Mouse (Mus musculus) kidney, embryonic 15.5 days (tissue): ENCODE measurements around the gene Hcn4. TPM values are rescaled to one million over a fixed set of nuclear protein-coding genes. Genes with fewer than 3 reads are reported as not detected.

Experiments used
- ATAC-seq: fragments of 200-750 bp; cut with Nextera tagmentation; replicated peaks from 2 replicates; pipeline ENCODE4 v1.8.0; 2017; ENCODE audit warnings: moderate TSS enrichment; ENCODE audit not compliant: low FRiP score
- H3K27ac ChIP-seq: fragments of 300-500 bp; sonication (generic); 2 replicates; pipeline ENCODE4 v1.5.1; 2015; ENCODE audit warnings: mild to moderate bottlenecking, inconsistent platforms
- H3K27me3 ChIP-seq: fragments of 300-500 bp; sonication (generic); 2 replicates; pipeline ENCODE4 v1.6.1; 2015; ENCODE audit warnings: inconsistent platforms
- H3K36me3 ChIP-seq: fragments of 300-500 bp; sonication (generic); 2 replicates; pipeline ENCODE4 v1.6.1; 2015; ENCODE audit warnings: inconsistent platforms
- H3K4me1 ChIP-seq: fragments of 300-500 bp; sonication (generic); 2 replicates; pipeline ENCODE4 v1.6.1; 2015; ENCODE audit warnings: inconsistent platforms
- H3K4me2 ChIP-seq: fragments of 300-500 bp; sonication (generic); 2 replicates; pipeline ENCODE4 v1.6.1; 2015; ENCODE audit warnings: moderate library complexity, mild to moderate bottlenecking, inconsistent platforms
- H3K4me3 ChIP-seq: fragments of 300-500 bp; sonication (generic); replicated peaks from 2 replicates; pipeline ENCODE4 v1.5.1; 2015; ENCODE audit warnings: mild to moderate bottlenecking, inconsistent platforms
- H3K9ac ChIP-seq: fragments of 300-500 bp; sonication (generic); 2 replicates; pipeline ENCODE4 v1.6.1; 2015; ENCODE audit warnings: mild to moderate bottlenecking, inconsistent platforms
- H3K9me3 ChIP-seq: fragments of 300-500 bp; sonication (generic); replicated peaks from 2 replicates; pipeline ENCODE4 v1.6.1; 2016; ENCODE audit warnings: inconsistent platforms
- WGBS: fragments of 180-500 bp; shearing (Covaris S2); methylation state at CpG from one replicate; pipeline ENCODE4 v1.1.7; 2015; ENCODE audit warnings: mixed read lengths; 5-methylcytosine and 5-hydroxymethylcytosine counted together
- polyA plus RNA-seq: library from polyadenylated mRNA; unstranded; fragments of >200 nt; fragmentation: Nextera tagmentation; extraction: Ambion mirVana; gene quantifications from 2 replicates; pipeline ENCODE4 v1.2.1, GENCODE M21; 2015

Hcn4 gene
- polyA plus RNA-seq, 1 experiment from 2014 or later: 0.40 TPM

- Histone ChIP-seq H3K4me2 (no peak overlapping the region), H3K9me3 (no peaks in the 10 kb centered on the region), H3K27ac (no peak overlapping the region), H3K27me3 (no peaks in the 10 kb centered on the region), H3K9ac (no peak overlapping the region), H3K4me3 (no peak overlapping the region), H3K36me3 (peaks cover 81% of the 10 kb centered on the region), H3K4me1 (no peaks in the 10 kb centered on the region)
- no peak for ATAC-seq
- 90% methylated on average over 12 of the region's 12 CpGs for WGBS
These were observed 66.7 kb downstream of the Hcn4 start for GRCm38 (mm10) chr9:58889782-58890448.

GRCm38 (mm10) chr9:58890893-58891292, 67.7 kb downstream of the Hcn4 start:
- Histone ChIP-seq H3K4me3 (no peak overlapping the region), H3K4me2 (no peak overlapping the region), H3K27me3 (no peaks in the 10 kb centered on the region), H3K9me3 (no peaks in the 10 kb centered on the region), H3K9ac (no peak overlapping the region), H3K27ac (no peak overlapping the region), H3K4me1 (no peaks in the 10 kb centered on the region), H3K36me3 (peaks cover 75% of the 10 kb centered on the region)
- 91% methylated on average over 8 of the region's 8 CpGs for WGBS
- ATAC-seq: no peak

- Histone ChIP-seq H3K4me1 (no peaks in the 10 kb centered on the region), H3K36me3 (peaks cover 72% of the 10 kb centered on the region), H3K9ac (no peak overlapping the region), H3K9me3 (no peaks in the 10 kb centered on the region), H3K4me3 (no peak overlapping the region), H3K27me3 (no peaks in the 10 kb centered on the region), H3K4me2 (no peak overlapping the region), H3K27ac (no peak overlapping the region)
- no peak for ATAC-seq
- 94% methylated on average over 6 of the region's 6 CpGs for WGBS
These were observed 68.8 kb downstream of the Hcn4 start for GRCm38 (mm10) chr9:58891840-58892640.

DNA sequence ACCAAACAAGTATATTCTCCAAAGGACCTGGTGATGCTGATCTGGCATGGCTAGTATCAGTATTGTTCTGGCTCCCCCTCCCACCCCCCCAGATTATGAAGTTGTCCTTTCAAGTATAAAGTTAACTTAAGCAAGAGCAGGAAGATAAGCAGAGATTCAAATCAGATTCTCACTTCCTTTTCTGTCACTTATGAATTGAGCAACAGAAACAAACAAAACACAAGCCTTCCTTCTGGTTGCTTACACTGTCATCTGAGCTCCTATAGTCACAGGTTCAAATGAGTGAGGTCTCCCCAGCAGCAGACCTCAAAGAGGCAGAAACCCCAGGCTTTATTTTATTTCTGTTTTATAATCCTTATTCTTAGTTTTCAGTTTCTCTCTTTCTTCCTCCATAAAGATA, 76.4 kb downstream of the Hcn4 start:
- no peak for ATAC-seq
- Histone ChIP-seq H3K27me3 (no peaks in the 10 kb centered on the region), H3K4me2 (no peak overlapping the region), H3K9me3 (no peaks in the 10 kb centered on the region), H3K36me3 (peaks cover 35% of the 10 kb centered on the region), H3K9ac (no peak overlapping the region), H3K4me1 (no peaks in the 10 kb centered on the region), H3K27ac (no peak overlapping the region), H3K4me3 (no peak overlapping the region)

DNA sequence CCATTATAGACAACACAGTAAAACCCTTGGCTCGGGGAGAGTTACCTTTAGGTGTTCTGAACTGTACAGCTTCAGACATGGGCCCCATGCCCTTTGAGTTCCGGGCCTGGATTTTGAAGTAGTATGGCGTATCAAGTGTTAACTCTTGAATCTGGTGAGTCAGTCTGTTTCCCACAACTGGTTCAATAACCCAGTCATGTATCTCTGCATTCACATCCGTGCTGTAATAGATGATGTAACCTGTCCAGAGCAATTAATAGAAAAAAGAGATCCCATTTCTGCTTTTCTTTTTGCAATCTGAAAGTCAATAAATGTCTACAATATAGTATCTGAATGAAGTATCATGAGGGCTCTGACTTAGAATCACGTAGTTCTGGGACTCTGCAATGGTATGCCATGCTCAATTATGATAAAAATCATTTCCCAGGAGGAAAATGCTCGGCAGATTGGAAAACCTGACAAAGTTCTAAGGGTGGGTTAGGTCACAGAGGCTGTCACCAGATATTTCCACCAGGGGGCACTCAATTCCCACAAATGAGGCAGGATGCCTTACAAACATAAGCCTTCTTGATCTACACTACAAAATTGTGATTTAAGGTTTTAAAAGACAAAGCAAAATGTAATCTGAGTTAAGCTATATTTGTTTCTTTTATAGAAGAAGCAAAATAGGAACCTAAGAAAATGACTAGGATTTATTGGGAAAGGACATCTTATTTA, 79.8 kb downstream of the Hcn4 start:
- no peak for ATAC-seq
- Histone ChIP-seq H3K4me1 (no peaks in the 10 kb centered on the region), H3K9ac (no peak overlapping the region), H3K27ac (no peak overlapping the region), H3K9me3 (no peaks in the 10 kb centered on the region), H3K4me2 (no peak overlapping the region), H3K36me3 (peaks cover 45% of the 10 kb centered on the region), H3K27me3 (no peaks in the 10 kb centered on the region), H3K4me3 (no peak overlapping the region)
- 67% methylated on average over 6 of the region's 6 CpGs for WGBS

Other genes starting within 250 kb of the Hcn4 start
- gene Nptn, start 241.2 kb upstream of the Hcn4 start, polyA plus RNA-seq: 124 and 136 TPM in 2 replicates
- gene Rec114, start 79.4 kb upstream of the Hcn4 start, polyA plus RNA-seq: 2.5 and 2.8 TPM in 2 replicates
- gene Neo1, start 213.0 kb downstream of the Hcn4 start, polyA plus RNA-seq: 32.3 and 33.7 TPM in 2 replicates